Mouse (Mus musculus) liver, embryonic 14.5 days (tissue): Measurements from ENCODE around the gene Nfx1.

ENCODE experiments used
- CTCF ChIP-seq: IDR thresholded peaks from 2 replicates; pipeline ENCODE4 v1.5.1; 2016; ENCODE audit warnings: antibody characterized with exemption, low read depth, control low read depth
- EP300 ChIP-seq: IDR thresholded peaks from 2 replicates; pipeline ENCODE4 v1.6.1; 2016; ENCODE audit warnings: antibody characterized with exemption, low read depth

- no peak for TF ChIP-seq EP300
- no peak for TF ChIP-seq CTCF
These were observed 18.9 kb downstream of the Nfx1 start for GRCm38 (mm10) chr4:40989633-40990032.
